Mouse (Mus musculus): ENCODE data around the gene Stap1. TPM values are rescaled to one million over a fixed set of nuclear protein-coding genes. Genes with fewer than 3 reads are reported as not detected.

Stap1 gene
- total RNA-seq (2021) = under 1 TPM in 1 of 2 experiments, not detected in 1; 0.19 TPM
- long read RNA-seq, experiment 1 = 0 reads
- long read RNA-seq, experiment 2 = 0 reads

DNA sequence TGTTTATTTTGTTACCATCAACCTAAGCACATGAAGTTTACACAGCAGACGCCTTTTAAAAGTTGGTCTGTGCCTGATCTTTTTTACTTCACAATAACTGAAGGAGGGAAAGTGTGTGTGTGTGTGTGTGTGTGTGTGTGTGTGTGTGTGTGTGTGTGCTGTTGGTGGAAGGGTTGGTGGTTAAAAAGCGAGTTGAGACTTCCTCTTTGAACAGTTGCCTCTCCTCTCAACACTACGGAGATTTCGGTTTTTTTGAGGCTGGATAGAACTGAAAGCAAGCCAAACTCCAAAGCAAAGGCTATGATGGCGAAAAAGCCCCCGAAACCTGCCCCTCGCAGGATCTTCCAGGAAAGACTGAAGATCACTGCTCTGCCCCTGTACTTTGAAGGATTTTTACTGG lies at the start of gene Stap1:
Gene Stap1 (plus strand): TSS at position 209 of the 400 bp plus-strand sequence.
- DNase-seq = no peak

DNA sequence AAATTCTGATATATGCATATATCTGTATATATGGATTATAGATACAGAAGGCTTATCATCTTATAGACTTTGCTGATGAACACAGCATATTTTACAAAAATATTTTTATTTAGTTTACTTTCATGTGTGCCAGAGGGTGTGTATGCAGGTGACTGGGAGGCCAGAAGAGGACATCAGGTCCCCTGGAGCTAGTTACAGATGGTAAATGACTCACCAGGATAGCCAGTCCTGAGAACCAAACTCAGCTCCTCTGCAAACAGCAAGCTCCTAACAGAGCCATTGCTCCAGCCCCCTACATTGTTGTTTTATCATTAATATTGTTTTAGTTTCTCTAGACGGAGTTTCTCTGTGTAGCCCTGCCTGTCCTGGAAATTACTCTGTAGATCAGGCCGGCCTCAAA lies 41.7 kb upstream of the Stap1 start:
- no peak for DNase-seq

DNA sequence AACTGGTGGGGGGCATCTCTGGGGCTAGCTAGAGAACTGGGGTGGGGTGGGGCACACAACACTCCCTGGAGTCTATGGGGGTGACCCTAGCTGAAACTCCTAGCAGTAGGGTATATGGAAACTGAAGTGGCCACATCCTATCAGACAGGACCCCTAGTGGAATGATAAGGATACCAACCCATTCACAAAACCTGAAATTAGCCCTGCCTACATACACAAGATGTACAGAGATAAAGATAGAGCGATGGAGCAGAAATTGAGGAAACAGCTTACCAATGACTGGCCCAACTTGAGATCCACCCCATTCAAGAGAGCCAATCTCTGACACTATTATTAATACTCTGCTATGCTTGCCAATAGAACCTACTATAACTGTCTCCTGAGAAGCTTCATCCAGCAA lies 8.0 kb upstream of the Stap1 start:
- DNase-seq = no peak

DNA sequence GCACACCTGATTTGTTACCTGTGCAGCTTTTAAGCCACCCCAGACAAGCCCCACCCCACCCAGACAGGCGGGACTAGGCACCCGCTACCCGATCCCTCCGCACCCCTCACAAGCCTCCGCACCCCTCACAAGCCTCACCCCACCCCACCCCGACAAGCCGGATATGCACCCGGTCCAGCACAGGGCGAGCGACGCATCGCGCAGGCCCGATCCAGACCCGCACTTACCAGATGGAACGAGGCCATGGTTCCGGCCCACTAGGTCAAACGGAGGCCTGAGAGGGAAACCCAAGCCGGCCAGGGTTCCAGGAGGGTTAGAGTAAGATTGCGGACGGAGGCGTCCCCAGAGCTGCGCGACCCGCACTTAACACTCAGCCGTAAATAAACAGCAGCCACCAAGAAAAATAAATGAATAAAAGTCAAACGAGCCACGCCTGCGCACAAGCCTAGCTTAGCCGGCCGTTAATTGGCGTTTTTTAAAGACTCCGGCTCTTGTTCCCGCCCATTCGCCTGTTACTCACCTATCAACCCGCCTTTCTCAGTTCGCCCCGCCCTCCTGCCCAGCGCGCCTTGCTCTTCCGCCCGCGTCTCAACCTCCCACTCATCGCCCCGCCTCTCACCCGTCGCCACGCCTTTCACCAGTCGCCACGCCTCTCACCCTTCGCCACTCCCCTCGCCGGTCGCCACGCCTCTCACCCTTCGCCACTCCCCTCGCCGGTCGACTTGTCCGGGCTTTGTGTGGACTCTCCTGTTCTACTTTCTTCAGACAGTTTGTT lies 6.3 kb upstream of the Stap1 start, which contains the start of gene Cenpc1:
Gene Cenpc1 (minus strand): TSS at position 483 of the 775 bp plus-strand sequence.
- peak; percentile 96 for DNase-seq

DNA sequence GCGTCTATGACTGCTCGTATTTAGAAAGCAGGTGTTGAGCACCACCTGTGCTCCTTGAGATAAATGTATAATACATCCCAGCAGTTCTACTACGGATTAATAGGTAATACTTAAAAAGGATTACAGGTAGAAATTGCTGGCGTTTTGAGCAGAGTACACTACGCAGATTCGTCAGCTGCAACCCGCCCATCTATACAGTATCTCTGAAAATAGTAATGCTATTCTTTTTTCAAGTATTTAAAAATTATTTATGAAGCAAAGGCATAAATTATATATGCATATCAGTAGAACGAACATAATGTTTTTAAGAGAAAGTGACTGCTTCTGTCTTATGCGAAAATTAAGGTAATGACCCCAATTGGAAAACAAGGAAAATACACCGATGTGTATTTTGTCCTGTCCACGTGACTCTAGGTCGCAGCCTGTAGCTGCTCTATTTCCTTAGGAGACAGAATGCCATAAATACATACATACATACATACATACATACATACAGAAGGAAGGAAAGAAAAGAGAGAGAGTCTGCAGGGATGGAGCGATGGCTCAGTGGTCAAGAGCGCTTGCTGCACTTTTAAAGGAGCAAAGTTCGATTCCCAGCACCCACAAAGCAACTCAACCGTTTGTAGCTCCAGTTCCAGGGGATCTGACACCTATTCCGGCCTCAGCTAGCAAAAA lies 5.5 kb upstream of the Stap1 start:
- no peak for DNase-seq

DNA sequence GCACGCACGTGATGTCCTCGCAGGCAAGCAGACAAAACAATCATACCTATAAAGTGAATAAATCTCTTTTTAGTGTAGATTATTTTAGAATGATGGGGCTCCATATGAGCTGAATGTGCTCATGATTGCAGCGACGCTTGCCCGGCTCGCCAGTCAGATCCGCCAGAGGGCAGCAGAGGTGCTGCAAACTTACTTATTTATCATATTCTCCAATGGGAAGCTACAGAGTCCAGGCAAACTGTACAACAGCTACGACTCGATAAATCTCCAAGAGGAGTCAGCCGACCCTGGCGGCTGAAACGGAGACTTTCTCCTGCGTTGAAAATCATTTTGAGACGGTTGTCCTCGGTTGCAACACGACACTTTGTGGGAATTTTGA lies 5.0 kb upstream of the Stap1 start:
- DNase-seq = peak; percentile 71

DNA sequence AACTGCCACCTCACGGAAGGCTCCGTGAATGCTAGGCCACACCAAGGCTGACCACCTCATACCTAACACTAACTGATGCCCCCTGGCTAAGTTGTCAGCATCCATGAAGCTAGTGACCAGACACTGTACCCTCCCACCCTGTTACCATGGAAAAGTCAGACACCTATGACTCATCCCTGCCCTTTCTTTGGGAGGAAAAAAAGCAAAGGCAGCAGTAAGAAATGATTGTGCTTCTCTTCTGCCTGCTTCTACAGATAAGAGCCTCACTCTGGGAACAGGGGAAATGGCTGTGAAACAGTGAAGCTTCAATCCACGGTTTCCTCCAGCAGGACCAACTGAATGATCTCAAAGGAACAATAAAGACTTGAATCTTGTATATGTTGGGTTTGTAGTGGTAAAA lies 3.1 kb upstream of the Stap1 start:
- DNase-seq = no peak

DNA sequence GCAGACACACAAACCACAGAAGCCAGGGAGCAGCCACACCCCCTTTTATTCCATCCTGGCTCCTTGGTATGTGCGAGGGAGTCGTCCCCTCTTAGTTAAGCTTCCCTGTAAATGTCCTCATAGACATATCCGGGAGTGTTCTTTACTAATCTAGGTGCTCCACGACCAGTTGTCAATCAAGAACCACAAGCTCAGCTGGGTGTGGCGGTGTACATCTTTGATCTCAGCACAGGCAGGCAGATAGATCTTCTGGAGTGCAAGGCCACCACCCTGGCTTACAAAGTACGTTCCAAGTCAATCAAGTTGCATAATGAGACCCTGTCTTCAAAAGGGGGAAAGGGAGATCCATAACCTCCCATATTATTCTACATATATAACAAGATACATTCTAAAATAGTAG lies 2.4 kb upstream of the Stap1 start:
- DNase-seq = no peak

DNA sequence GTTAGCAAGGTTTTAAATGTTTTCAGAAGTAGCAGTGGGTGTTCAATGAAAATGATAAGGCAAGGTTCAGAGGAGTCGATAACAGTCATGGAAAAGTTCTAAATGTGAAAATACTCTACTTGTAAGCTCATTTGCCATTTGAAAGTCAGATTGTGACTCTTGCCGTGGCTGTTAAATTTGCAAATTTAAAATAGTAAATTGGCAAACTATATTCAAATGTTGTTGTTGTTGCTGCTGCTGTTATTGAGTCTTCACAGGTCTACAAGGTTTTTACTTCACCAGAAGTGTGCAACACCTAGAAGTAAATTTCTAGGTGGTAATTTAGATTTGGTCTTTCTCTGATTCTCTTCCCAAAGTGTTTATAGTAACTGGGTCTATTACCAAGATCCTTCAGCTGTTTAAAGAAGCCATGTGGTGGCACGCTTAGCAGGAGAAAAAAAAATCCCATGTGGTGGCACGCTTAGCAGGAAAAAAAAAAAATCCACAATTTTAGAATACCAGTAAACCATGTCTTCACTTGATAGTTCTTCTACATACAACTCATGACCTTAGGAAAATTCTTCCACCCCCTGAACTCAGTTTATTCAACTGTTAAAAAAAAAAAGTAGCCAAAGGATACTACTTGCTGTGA lies 1.3 kb downstream of the Stap1 start:
- no peak for DNase-seq

DNA sequence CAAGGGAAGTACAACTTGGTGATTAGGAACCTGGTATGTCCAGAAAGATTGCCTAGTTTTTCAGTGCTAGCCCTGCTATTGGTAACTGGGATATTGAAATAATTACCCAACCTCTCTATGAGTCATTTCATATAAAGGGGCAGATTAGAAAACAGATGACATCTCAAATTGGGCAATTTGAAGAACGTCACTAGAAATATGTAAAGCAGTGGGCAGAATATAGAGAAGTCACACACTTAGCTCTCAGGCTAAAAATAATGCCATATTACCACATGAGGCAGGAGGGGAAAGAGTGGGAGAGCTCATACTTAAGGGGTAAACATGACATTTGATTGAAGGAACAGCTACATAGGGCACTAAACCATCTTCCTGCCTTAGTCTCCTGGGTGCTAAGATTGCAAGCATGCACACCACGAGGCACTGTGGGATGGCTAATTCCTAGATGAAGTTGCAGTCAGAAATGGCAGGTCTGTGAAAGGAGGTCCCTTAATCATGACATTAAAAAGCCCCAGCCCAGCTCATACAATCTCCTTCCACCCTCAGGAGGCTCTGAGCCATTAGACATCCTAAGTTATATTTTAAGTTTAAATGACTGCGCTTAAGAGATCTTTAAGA lies 7.3 kb downstream of the Stap1 start:
- no peak for DNase-seq

DNA sequence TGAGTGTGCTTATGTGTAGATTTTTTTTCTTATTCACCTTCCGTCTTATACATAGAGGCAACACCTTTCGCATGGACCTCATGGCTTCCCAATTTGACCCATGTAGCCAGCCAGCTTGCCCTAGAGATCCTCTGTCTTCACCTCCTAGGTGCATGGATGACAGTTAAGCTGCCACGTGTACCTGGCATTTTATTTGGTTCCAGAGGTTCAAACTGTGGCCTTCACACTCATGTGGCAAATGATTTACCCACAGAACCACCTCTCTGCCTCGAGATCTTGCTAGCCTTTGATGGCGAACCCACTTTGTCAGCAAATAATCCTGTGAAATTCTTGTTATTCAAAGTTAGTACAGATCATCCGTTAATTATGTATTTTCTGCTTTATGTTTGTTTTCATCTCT lies 12.4 kb downstream of the Stap1 start:
- DNase-seq = no peak

DNA sequence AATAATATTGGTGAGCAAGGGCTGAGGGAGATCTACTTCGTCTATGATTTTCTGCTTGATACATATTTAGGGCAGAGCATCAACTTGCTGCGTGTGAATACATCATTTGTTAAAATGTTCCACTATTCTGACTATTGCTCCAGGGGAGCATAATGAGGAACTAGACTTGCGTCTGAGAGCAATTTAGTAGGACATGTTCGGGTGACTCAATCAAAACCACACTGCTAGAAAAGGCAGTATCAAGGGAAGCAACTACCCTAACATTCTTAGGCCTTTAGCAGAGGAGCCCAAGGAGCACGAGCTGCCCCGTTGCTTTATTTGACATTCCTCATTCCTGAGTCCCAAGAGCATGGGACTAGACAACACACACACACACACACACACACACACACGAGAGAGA lies 13.4 kb downstream of the Stap1 start:
- DNase-seq = no peak

DNA sequence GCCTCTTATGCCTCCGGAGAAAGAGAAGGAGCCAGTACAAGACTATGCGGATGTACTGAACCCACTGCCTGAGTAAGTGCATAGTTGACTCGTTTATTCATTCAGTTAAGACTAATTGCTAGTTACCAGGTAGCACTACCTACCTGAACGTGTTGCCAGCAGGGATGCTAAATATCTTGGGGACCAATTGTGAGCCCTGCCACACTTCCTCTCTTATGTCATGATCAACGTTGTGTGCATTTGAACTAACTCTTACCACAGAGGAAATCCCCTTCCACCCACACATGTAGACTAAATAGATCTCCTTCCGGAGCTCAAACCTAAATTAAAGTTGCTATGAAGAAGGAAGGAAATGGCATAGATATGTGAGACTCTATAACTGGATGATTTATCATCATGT lies 15.2 kb downstream of the Stap1 start:
- DNase-seq = no peak

DNA sequence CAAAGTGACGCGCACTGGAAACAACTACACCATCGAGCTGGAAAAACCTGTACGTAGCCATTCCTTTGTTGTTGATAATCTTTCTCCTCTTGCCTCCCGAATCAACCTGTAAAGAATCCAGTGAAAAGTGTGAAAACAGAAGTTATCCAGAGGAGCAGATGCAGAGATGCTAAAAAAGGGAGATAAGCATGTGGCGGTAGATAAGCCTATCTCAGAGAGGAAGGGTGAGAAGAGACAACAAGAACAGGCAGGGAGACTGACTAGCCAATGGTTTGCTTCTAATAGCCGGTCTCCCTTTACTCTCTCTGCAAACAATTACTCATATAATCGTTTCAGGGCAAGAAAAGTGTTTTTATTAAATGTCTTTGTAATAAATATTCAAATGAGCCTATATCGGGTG lies 23.2 kb downstream of the Stap1 start:
- no peak for DNase-seq

DNA sequence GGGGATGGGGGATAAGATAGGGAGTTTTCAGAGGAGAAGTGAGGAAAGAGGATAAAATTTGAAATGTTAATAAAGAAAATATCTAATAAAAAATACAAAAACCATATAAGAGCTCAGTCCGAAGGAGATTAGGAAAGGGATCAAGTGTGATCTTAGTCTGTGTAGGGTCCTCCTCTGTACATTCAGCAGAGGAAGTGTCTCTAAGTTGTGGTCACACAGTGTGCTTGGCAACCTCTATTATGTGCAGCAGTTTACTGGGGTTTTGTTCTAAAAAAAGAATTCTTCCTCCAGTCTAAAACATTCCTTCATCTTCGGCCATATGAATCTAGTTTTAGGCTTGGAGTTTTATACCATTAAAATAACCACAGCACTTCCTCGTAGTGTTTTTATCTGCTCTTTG lies 27.4 kb downstream of the Stap1 start:
- no peak for DNase-seq

DNA sequence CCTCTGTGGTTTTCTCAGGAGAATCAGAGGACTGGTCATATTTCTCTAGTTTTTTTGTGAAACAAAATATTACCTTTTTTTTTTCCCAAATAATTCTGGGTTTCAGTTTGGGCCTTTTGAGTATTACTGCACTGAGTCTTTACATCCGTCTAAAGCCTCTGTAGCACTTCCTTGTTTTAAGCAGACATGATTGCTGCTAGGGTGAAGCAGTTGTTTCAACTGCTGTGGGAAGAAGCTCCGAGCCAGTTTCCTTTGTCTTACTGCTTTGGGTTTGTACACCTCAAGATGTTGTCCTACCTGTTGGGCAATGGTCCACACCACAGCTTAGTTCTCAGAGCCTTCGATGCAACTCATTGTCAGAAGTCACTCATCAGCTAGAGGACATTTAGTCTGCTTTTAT lies 29.1 kb downstream of the Stap1 start:
- no peak for DNase-seq

DNA sequence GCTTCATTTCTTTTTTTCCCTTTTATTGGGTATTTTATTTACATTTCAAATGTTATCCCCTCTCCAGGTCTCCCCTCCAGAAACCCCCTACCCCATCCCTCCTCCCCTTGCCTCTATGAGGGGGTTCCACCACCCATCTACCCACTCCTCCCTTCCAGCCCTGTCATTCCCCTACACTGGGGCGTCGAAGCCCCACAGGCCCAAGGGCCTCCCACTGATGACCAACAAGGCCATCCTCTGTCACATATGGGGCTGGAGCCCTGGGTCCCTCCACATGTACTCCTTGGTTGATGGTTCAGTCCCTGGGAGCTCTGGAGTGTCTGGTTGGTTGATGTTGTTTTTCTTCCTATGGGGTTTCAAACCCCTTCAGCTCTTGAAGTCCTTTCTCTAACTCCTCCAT lies 30.6 kb downstream of the Stap1 start:
- no peak for DNase-seq

DNA sequence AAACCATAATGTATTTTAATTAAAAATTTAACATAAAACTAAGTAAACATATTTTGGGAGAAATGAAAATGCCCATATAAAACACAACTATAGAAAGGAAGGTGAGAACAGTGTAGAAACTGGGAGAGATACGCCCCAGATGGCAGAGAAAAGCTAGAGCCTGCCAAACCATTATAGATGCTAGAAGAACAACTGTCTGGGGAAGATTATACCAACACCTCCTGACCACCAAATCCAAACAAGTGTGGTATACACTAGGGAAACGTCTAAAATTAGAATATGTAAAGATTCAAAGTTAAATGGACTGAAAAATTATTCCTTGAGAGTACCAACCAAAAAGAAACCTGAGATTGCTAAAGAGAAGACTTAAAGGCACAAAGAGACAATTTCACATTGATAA lies 35.1 kb downstream of the Stap1 start:
- no peak for DNase-seq

DNA sequence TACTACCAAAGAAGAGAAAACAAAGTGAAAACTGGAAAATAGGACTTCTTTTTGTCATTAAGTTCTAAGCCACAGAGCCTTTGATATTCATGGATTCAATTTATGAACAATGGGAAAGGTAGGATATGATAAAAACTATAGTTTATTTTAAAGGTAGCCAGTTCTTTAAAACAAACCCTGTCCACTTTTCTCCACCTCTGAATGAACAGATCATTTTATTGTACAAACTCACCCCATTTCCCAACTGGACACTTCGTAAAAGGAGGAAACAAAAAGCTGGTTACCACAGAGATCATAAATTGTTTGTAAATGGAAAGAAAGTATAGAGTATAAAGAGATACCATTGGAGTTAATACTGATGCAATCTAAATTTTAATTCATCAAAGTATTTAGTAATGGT lies 39.5 kb downstream of the Stap1 start:
- no peak for DNase-seq

DNA sequence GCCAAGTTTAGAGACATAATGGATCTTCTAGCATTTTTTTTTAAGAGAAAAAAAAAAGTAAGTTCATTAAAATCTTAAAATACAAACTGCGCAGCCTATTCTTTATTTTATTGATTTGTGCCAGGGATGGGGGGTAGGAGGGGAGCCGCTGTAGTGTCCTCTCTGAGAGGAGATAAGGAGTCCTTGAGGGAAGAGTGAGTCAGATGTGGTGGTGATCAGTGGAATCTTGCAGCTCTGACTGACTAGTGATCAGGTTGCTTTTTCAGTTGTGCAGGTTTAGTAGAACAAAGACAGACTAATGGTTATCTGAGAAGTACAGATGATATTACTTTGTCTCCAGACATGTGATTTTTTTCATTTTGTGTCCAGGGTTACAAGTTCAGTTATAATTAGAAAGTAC lies 41.5 kb downstream of the Stap1 start:
- no peak for DNase-seq

DNA sequence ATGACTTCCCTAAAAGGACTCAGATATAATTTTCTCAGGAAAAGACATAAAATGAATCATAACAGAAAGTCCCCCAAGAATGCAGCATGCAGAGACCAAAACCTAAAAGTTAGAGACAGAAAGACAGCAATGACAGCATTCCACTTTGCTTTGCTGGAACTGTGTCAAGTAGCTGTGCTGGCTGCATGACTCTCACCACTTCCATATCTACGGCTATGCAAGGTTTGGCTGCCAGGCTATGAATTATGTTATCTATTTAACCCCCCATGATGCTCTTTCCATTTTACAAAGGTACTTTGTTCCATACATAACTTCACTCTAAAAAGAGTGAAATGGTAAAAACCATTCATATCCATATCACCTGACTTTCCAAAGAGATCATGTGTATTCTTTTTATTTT lies 42.5 kb downstream of the Stap1 start:
- DNase-seq = no peak

DNA sequence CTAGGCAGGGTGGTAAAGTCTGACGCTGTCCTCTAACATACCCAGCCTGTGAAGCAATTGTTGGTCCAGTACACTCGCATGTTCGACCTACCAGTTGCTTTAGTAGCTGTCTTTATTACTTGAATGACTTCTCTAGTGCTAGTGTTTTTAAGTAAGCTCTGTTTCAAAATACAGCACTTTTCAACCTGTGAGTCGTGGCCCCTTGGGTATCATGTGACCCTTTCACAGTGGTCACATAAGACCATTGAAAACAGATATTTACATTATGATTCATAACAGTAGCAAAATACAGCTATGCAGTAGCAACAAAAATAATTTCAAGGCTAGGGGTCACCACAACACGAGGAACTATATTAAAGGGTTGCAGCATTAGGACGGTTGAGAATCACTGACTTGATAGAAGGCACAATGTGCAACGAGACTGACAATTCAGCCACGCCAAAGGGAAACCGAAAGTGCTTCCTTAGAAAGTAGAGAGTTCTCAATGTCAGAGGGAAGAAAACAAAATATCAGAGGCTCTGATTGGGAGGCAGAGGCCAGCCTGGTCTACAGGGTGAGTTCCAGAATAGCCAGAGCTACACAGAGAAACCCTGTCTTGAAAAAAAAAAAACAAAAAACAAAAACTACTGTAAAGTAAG lies 47.0 kb downstream of the Stap1 start:
- no peak for DNase-seq

DNA sequence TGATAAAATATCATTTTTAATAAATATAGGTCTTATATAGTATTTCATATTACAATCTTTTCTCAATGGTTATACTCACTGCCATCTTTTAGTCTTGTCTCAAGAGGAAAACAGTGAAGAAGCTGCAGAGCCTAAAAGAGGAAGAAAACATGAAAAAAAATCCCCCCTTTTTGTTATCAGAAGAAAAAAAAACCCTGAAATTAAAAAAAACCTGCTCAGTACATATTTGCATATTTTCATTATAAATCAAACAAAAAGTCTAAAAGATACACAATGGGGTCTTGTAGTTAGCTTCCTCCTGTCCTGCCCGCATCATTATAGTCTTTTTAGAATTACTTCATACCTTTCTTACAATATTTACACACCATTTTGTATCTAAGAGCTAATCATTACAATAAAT lies 57.2 kb downstream of the Stap1 start:
- DNase-seq = no peak

All from gastrocnemius, postnatal 25 days (tissue).